Mouse (Mus musculus) liver, embryonic 16.5 days (tissue): ENCODE measurements at regions not wholly inside any gene's neighbourhood (a gene's known extent, or its start where the extent isn't known, plus 50 kb on each side); places are given as distances from the start of the nearest gene placed in this dataset. TPM values are rescaled to one million over a fixed set of nuclear protein-coding genes. Genes with fewer than 3 reads are reported as not detected.

Source experiments
- ATAC-seq: fragments of 200-750 bp; cut with Nextera tagmentation; 2 replicates; pipeline ENCODE4 v1.8.0; 2017; ENCODE audit warnings: low read depth, mild to moderate bottlenecking, moderate number of reproducible peaks, moderate library complexity
- H3K27ac ChIP-seq: fragments of 300-500 bp; sonication (generic); 2 replicates; pipeline ENCODE4 v1.5.1; 2014; ENCODE audit warnings: mild to moderate bottlenecking, low read length
- H3K27me3 ChIP-seq: fragments of 300-500 bp; sonication (generic); 2 replicates; pipeline ENCODE4 v1.6.1; 2014; ENCODE audit warnings: low read depth, low read length, mixed read lengths; ENCODE audit not compliant: control insufficient read depth, insufficient read depth
- H3K36me3 ChIP-seq: fragments of 300-500 bp; sonication (generic); 2 replicates; pipeline ENCODE4 v1.6.1; 2014; ENCODE audit warnings: mild to moderate bottlenecking; ENCODE audit not compliant: control insufficient read depth, insufficient read depth
- H3K4me1 ChIP-seq: fragments of 300-500 bp; sonication (generic); 2 replicates; pipeline ENCODE4 v1.6.1; 2014; ENCODE audit warnings: low read depth, low read length, mixed read lengths; ENCODE audit not compliant: control insufficient read depth
- H3K4me2 ChIP-seq: fragments of 300-500 bp; sonication (generic); 2 replicates; pipeline ENCODE4 v1.6.1; 2014; ENCODE audit warnings: low read depth, low read length, mixed read lengths
- H3K4me3 ChIP-seq: fragments of 300-500 bp; sonication (generic); 2 replicates; pipeline ENCODE4 v1.5.1; 2014; ENCODE audit warnings: low read depth, mild to moderate bottlenecking, low read length
- H3K9ac ChIP-seq: fragments of 300-500 bp; sonication (generic); 2 replicates; pipeline ENCODE4 v1.6.1; 2014; ENCODE audit warnings: low read depth, low read length
- H3K9me3 ChIP-seq: fragments of 300-500 bp; sonication (generic); replicated peaks from 2 replicates; pipeline ENCODE4 v1.6.1; 2016; ENCODE audit warnings: low read length; ENCODE audit not compliant: control insufficient read depth
- WGBS: fragments of 180-500 bp; shearing (Covaris S2); extraction: QIAGEN DNeasy Blood & Tissue Kit; methylation state at CpG from one replicate; pipeline ENCODE4 v1.1.7; 2014; ENCODE audit not compliant: insufficient replicate concordance; 5-methylcytosine and 5-hydroxymethylcytosine counted together
- microRNA-seq: library from miRNA; unstranded; fragments of <30 nt; microRNA quantifications from one replicate; pipeline ENCODE4, GENCODE M21; 2016

GRCm38 (mm10) chr3:38538309-38538708 lies 53.7 kb upstream of the Ankrd50 start:
- Histone ChIP-seq H3K4me3 (no peak overlapping the region), H3K9me3 (no peaks in the 10 kb centered on the region), H3K4me1 (no peaks in the 10 kb centered on the region), H3K4me2 (no peak overlapping the region), H3K36me3 (no peaks in the 10 kb centered on the region), H3K27ac (no peak overlapping the region), H3K27me3 (no peaks in the 10 kb centered on the region), H3K9ac (no peak overlapping the region)
- no peak for ATAC-seq
- 41% methylated on average over 2 of the region's 2 CpGs for WGBS

- H3K9me3 ChIP-seq: no peaks in the 10 kb centered on the region
- H3K4me2 ChIP-seq: no peak overlapping the region
- no peak overlapping the region for H3K9ac ChIP-seq
- no peaks in the 10 kb centered on the region for H3K27me3 ChIP-seq
- ATAC-seq: no peak
- no peak overlapping the region for H3K4me3 ChIP-seq
- no peaks in the 10 kb centered on the region for H3K4me1 ChIP-seq
- no peaks in the 10 kb centered on the region for H3K36me3 ChIP-seq
- H3K27ac ChIP-seq: no peak overlapping the region
Measured at GRCm38 (mm10) chr3:38537770-38538169, 53.1 kb upstream of the Ankrd50 start.

Small RNAs in the stretch of these regions (microRNA-seq; reads per million reads assigned to microRNA genes)
- gene Gm24462: not detected
